Mouse (Mus musculus): Measurements from ENCODE around the gene Arhgef12. TPM values are rescaled to one million over a fixed set of nuclear protein-coding genes. Genes with fewer than 3 reads are reported as not detected.

The Arhgef12 gene
- total and polyA plus RNA-seq, 3 experiments = 34.8 to 150 (median 136) TPM

DNA sequence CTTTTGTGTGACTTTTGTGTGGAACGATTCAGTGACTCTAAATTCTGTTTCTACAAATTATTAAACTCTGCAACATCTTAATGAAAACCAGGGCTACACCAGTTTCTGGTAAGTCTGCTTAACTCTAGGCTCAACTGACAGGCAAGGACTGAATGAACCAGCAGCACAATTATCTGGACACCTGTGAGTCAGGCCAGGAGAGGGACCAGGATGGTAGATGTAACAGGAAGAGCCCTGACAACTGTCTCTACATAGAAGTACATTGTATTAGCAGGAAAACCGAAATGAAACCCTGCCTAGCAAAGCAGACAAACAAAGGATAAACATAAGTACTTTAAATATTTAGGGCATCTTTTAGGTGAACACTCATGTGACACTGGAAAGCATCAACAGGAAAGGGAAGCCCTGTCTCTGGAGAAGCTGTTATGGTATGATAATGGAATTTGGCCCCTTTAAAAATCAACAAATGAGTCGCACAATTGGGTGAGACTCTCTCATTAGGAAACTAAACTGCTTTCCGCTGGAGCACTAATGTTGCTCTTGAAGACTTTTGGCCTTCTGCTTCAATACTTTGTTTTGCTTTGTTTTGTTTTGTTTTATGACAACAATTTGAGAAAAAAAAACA is 3.3 kb downstream of the Arhgef12 start:
- WGBS = 8% methylated on average over 4 of the region's 4 CpGs
- no peak for DNase-seq
- peaks cover 15% of the 10 kb centered on the region for H3K36me3 ChIP-seq (ENCODE audit: control insufficient read depth, insufficient read depth, low read length)
- peak overlapping the region; percentile 75 for H3K9ac ChIP-seq (ENCODE audit: low read depth, low read length)
- no peaks in the 10 kb centered on the region for H3K27me3 ChIP-seq (ENCODE audit: control insufficient read depth, insufficient read depth, low read length)
- H3K4me3 ChIP-seq = peak overlapping the region; percentile 90
- peak overlapping the region; percentile 98 for H3K27ac ChIP-seq
- TF ChIP-seq POLR2A (IDR thresholded peaks at IDR 0.05; ENCODE audit: insufficient read depth, low read depth, low read length) = no peak
- no peak for TF ChIP-seq EP300 (IDR thresholded peaks at IDR 0.05; ENCODE audit: insufficient read depth, low read depth, low read length)
- TF ChIP-seq CTCF (IDR thresholded peaks at IDR 0.05) = no peak
- intact Hi-C loops (cut with DNase I) = loop anchor here (2.0 kb wide), 1 partner anchor 65 kb away; no protein-coding TSS in a partner anchor
- H3K79me2 ChIP-seq (replicated peaks; ENCODE audit: control insufficient read depth, insufficient read depth, low read length) = peaks cover 3% of the 10 kb centered on the region; the same call in 1 of the 2 replicates
- H3K4me1 ChIP-seq (ENCODE audit: control insufficient read depth, insufficient read depth, low read length) = peaks cover 18% of the 10 kb centered on the region

DNA sequence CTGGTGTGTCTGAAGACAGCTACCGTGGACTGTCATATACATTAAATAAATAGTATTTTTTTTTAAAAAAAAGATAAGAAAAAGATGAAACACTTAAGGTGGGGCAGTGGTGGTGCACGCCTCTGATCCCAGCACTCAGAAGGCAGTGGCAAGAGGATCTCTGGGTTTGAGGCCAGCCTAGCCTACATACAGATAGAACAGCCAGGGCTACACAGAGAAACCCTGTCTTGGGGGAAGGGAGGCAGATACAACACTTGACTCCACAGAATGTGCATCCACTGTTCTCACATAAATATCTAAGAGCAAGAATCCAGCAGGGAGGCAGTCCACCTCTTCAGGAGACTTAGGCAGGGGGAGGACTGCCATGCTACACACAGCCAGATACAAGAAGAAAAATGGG is 4.1 kb downstream of the Arhgef12 start:
- H3K27ac ChIP-seq = peak overlapping the region; percentile 98
- DNase-seq = no peak
- intact Hi-C loops (cut with DNase I) = loop anchor here (2.0 kb wide), 1 partner anchor 64 kb away; no protein-coding TSS in a partner anchor
- 0 out of 2 replicates have a peak, but pooled peaks have one; percentile 5 for TF ChIP-seq CTCF (IDR thresholded peaks at IDR 0.05)
- TF ChIP-seq POLR2A (IDR thresholded peaks at IDR 0.05; ENCODE audit: insufficient read depth, low read depth, low read length) = no peak
- no peak for TF ChIP-seq EP300 (IDR thresholded peaks at IDR 0.05; ENCODE audit: insufficient read depth, low read depth, low read length)
- H3K36me3 ChIP-seq (ENCODE audit: control insufficient read depth, insufficient read depth, low read length) = peaks cover 17% of the 10 kb centered on the region
- 67% methylated on average over 2 of the region's 2 CpGs for WGBS
- H3K4me1 ChIP-seq (ENCODE audit: control insufficient read depth, insufficient read depth, low read length) = peaks cover 17% of the 10 kb centered on the region
- H3K4me3 ChIP-seq = peak overlapping the region; percentile 90
- no peaks in the 10 kb centered on the region for H3K27me3 ChIP-seq (ENCODE audit: control insufficient read depth, insufficient read depth, low read length)
- peaks cover 3% of the 10 kb centered on the region; the same call in 1 of the 2 replicates for H3K79me2 ChIP-seq (replicated peaks; ENCODE audit: control insufficient read depth, insufficient read depth, low read length)
- H3K9ac ChIP-seq (ENCODE audit: low read depth, low read length) = peak overlapping the region; percentile 15

DNA sequence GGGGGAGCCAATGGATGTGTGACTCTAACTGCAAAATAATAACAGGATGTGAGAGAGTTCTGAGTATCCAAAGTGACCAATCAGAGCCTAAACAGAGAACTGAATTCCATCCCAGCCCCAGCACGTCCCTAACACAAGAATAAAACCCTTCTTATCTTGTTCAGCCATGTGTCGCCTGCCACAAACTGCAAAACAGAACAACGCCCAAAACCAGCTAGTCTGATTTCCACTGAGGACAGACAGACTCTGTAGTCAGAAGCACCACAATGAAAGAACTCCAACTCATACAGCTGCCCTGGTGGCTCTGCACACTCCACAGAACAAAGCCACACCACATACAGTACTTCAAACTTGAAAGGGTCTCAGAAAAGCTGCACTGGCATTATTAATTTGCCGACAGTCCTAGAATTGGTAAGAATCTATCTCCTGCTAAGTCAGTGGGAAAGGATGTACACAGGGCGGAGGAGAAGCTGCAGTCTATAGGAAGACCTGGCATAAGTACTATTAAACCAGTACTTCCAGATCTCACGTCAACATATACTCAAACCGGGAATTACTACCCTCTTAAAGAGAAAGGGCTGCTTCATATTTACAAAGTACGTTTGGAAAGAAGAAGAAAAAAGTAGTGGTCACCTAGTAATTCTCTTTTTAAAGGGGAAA is 5.0 kb downstream of the Arhgef12 start:
- Histone ChIP-seq H3K9ac (ENCODE audit: low read depth, low read length) (peak overlapping the region; percentile 18), H3K79me2 (replicated peaks; ENCODE audit: control insufficient read depth, insufficient read depth, low read length) (peaks cover 5% of the 10 kb centered on the region), H3K27ac (peak overlapping the region; percentile 98), H3K27me3 (ENCODE audit: control insufficient read depth, insufficient read depth, low read length) (no peaks in the 10 kb centered on the region), H3K4me3 (peak overlapping the region; percentile 90), H3K4me1 (ENCODE audit: control insufficient read depth, insufficient read depth, low read length) (peaks cover 18% of the 10 kb centered on the region), H3K36me3 (ENCODE audit: control insufficient read depth, insufficient read depth, low read length) (peaks cover 21% of the 10 kb centered on the region)
- WGBS = 10% methylated on average over 8 of the region's 8 CpGs
- intact Hi-C loops (cut with DNase I) = loop anchor here (2.0 kb wide), 1 partner anchor 63 kb away; no protein-coding TSS in a partner anchor
- TF ChIP-seq EP300 (IDR thresholded peaks at IDR 0.05; ENCODE audit: insufficient read depth, low read depth, low read length) (no peak), CTCF (IDR thresholded peaks at IDR 0.05) (no peak), POLR2A (IDR thresholded peaks at IDR 0.05; ENCODE audit: insufficient read depth, low read depth, low read length) (peak; percentile 60; the same call in 1 of the 2 replicates)
- DNase-seq = peak; percentile 46 to 52

DNA sequence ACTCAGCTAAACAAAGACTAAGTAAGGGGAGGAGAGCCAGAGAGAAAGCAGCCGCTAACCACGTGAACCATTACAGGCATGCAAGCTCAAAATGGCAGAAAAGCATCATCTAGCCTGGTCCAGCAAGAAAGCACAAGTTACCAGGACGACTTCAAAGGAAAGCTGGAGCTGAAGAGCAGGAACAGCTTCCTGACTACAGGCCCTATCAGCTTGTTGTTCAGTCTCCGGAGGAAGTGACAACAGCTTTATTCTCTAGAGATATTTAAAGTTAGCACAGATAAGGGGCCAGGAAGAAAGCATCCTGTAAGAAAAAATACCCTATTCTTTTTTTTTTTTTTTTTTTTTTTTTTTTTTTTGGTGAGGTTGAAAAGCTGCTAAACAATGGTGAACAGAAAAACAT is 8.1 kb downstream of the Arhgef12 start:
- Histone ChIP-seq H3K36me3 (ENCODE audit: control insufficient read depth, insufficient read depth, low read length) (peaks cover 42% of the 10 kb centered on the region), H3K4me1 (ENCODE audit: control insufficient read depth, insufficient read depth, low read length) (peaks cover 33% of the 10 kb centered on the region), H3K4me3 (no peak overlapping the region), H3K9ac (ENCODE audit: low read depth, low read length) (no peak overlapping the region), H3K79me2 (replicated peaks; ENCODE audit: control insufficient read depth, insufficient read depth, low read length) (peaks cover 16% of the 10 kb centered on the region), H3K27ac (peak overlapping the region; percentile 71), H3K27me3 (ENCODE audit: control insufficient read depth, insufficient read depth, low read length) (no peaks in the 10 kb centered on the region)
- TF ChIP-seq POLR2A (IDR thresholded peaks at IDR 0.05; ENCODE audit: insufficient read depth, low read depth, low read length) (peak; percentile 33; the same call in 1 of the 2 replicates), CTCF (IDR thresholded peaks at IDR 0.05) (no peak), EP300 (IDR thresholded peaks at IDR 0.05; ENCODE audit: insufficient read depth, low read depth, low read length) (0 out of 2 replicates have a peak, but pooled peaks have one; percentile 9)
- intact Hi-C loops (cut with DNase I) = no loop called here
- DNase-seq = peak in 1 of 2 experiments; percentile 38
- 16% methylated on average over 4 of the region's 4 CpGs for WGBS

DNA sequence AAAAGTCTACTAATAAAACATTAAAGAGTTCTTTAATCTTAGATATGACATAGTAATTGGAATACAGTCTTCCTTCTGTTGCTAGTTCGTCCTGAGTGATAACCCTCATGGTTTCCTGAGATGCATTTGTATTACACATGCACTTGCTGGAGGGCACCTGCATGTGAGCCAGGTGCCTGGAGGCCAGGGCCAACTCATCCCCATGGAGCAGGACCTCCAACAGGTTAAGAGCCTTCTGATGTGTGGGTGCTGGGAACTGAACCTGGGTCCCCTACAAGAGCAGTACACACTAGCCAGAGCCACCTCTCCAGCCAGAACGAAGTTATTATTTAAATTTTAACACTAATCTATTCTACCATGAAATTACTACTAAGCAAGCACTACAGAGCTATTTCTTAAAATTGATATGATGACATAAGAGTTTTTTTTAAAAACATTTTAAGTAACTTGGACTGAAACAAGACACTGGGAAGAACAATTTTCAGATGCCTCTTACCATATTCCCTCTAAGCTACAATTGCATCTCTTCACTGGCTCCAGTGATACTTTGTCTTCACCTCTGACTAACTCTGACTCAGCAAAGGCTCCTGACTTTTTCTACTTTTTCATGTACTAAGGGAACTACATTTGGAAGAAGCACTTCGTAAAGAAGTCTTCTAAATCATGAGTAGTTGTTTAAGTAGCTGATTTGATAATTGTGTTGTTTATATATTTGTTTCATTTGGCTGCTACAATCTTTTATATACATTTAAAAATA is 9.1 kb downstream of the Arhgef12 start:
- H3K36me3 ChIP-seq (ENCODE audit: control insufficient read depth, insufficient read depth, low read length) = peaks cover 48% of the 10 kb centered on the region
- H3K79me2 ChIP-seq (replicated peaks; ENCODE audit: control insufficient read depth, insufficient read depth, low read length) = peaks cover 14% of the 10 kb centered on the region
- no peak overlapping the region for H3K9ac ChIP-seq (ENCODE audit: low read depth, low read length)
- intact Hi-C loops (cut with DNase I) = no loop called here
- no peak overlapping the region for H3K4me3 ChIP-seq
- H3K27ac ChIP-seq = peak overlapping the region; percentile 71
- TF ChIP-seq POLR2A (IDR thresholded peaks at IDR 0.05; ENCODE audit: insufficient read depth, low read depth, low read length) (no peak), EP300 (IDR thresholded peaks at IDR 0.05; ENCODE audit: insufficient read depth, low read depth, low read length) (no peak), CTCF (IDR thresholded peaks at IDR 0.05) (no peak)
- DNase-seq = no peak
- H3K4me1 ChIP-seq (ENCODE audit: control insufficient read depth, insufficient read depth, low read length) = peaks cover 33% of the 10 kb centered on the region
- WGBS = 65% methylated on average over 3 of the region's 3 CpGs
- H3K27me3 ChIP-seq (ENCODE audit: control insufficient read depth, insufficient read depth, low read length) = no peaks in the 10 kb centered on the region

Measured in heart, adult 2 months (tissue).